Mouse (Mus musculus) cortical plate, adult 2 months (tissue): ENCODE measurements around the gene Spast.

ENCODE experiments used
- CTCF ChIP-seq: fragments of 200-500 bp; IDR thresholded peaks from 2 replicates; pipeline ENCODE4 v1.5.1; 2011; ENCODE audit warnings: mild to moderate bottlenecking, control low read depth, low read length; ENCODE audit not compliant: insufficient read depth; ENCODE audit errors: extremely low read depth
- POLR2A ChIP-seq: fragments of 200-500 bp; IDR thresholded peaks from 2 replicates; pipeline ENCODE4 v1.6.1; 2011; ENCODE audit warnings: mild to moderate bottlenecking, low read length, control low read depth; ENCODE audit not compliant: insufficient read depth; ENCODE audit errors: extremely low read depth

- TF ChIP-seq CTCF = no peak
- TF ChIP-seq POLR2A = peak; percentile 67; the same call in 1 of the 2 replicates
These were observed 22.4 kb upstream of the Spast start for GRCm38 (mm10) chr17:74316309-74316863.
